Mouse (Mus musculus): ENCODE measurements around the gene Serpina5. TPM values are rescaled to one million over a fixed set of nuclear protein-coding genes. Genes with fewer than 3 reads are reported as not detected.

The Serpina5 gene
- polyA plus RNA-seq, 1 experiment from 2014 or later, result not detected

GRCm38 (mm10) chr12:104114921-104115579 is 14.1 kb downstream of the Serpina5 start:
- no peak for ATAC-seq
- H3K4me2 ChIP-seq (ENCODE audit: low read length), result no peak overlapping the region
- H3K9ac ChIP-seq (ENCODE audit: low read depth, low read length), result no peak overlapping the region
- no peaks in the 10 kb centered on the region for H3K9me3 ChIP-seq (ENCODE audit: control insufficient read depth, low read length)
- H3K4me3 ChIP-seq (ENCODE audit: low read length), result no peak overlapping the region
- no peaks in the 10 kb centered on the region for H3K27me3 ChIP-seq (replicated peaks; ENCODE audit: control insufficient read depth, insufficient read depth, low read length)
- 63% methylated on average over 3 of the region's 3 CpGs for WGBS
- no peaks in the 10 kb centered on the region for H3K36me3 ChIP-seq (ENCODE audit: control insufficient read depth, insufficient read depth, low read length)
- no peaks in the 10 kb centered on the region for H3K4me1 ChIP-seq (ENCODE audit: control insufficient read depth, insufficient read depth, low read depth, low read length)
- no peak overlapping the region for H3K27ac ChIP-seq (ENCODE audit: low read depth, low read length)

GRCm38 (mm10) chr12:104123097-104123496 is 22.2 kb downstream of the Serpina5 start:
- Histone ChIP-seq H3K4me3 (ENCODE audit: low read length) (no peak overlapping the region), H3K9ac (ENCODE audit: low read depth, low read length) (no peak overlapping the region), H3K27me3 (replicated peaks; ENCODE audit: control insufficient read depth, insufficient read depth, low read length) (no peaks in the 10 kb centered on the region), H3K9me3 (ENCODE audit: control insufficient read depth, low read length) (no peaks in the 10 kb centered on the region), H3K4me1 (ENCODE audit: control insufficient read depth, insufficient read depth, low read depth, low read length) (no peaks in the 10 kb centered on the region), H3K27ac (ENCODE audit: low read depth, low read length) (no peak overlapping the region), H3K36me3 (ENCODE audit: control insufficient read depth, insufficient read depth, low read length) (no peaks in the 10 kb centered on the region), H3K4me2 (ENCODE audit: low read length) (no peak overlapping the region)
- WGBS, result 68% methylated on average over 1 of the region's 1 CpGs
- ATAC-seq, result no peak

GRCm38 (mm10) chr12:104123996-104124395 is 23.1 kb downstream of the Serpina5 start:
- ATAC-seq, result no peak
- no peaks in the 10 kb centered on the region for H3K36me3 ChIP-seq (ENCODE audit: control insufficient read depth, insufficient read depth, low read length)
- H3K4me2 ChIP-seq (ENCODE audit: low read length), result no peak overlapping the region
- no peaks in the 10 kb centered on the region for H3K27me3 ChIP-seq (replicated peaks; ENCODE audit: control insufficient read depth, insufficient read depth, low read length)
- no peak overlapping the region for H3K4me3 ChIP-seq (ENCODE audit: low read length)
- H3K4me1 ChIP-seq (ENCODE audit: control insufficient read depth, insufficient read depth, low read depth, low read length), result no peaks in the 10 kb centered on the region
- no peak overlapping the region for H3K27ac ChIP-seq (ENCODE audit: low read depth, low read length)
- 87% methylated on average over 2 of the region's 2 CpGs for WGBS
- no peaks in the 10 kb centered on the region for H3K9me3 ChIP-seq (ENCODE audit: control insufficient read depth, low read length)
- H3K9ac ChIP-seq (ENCODE audit: low read depth, low read length), result no peak overlapping the region

- H3K9me3 ChIP-seq (ENCODE audit: control insufficient read depth, low read length), result no peaks in the 10 kb centered on the region
- H3K4me1 ChIP-seq (ENCODE audit: control insufficient read depth, insufficient read depth, low read depth, low read length), result no peaks in the 10 kb centered on the region
- no peak for ATAC-seq
Observed at GRCm38 (mm10) chr12:104125021-104125560, 24.2 kb downstream of the Serpina5 start.

GRCm38 (mm10) chr12:104127696-104128095 is 26.8 kb downstream of the Serpina5 start, which contains the start of gene Serpina3b:
Gene Serpina3b (plus strand): TSS chr12:104127996.
- WGBS, result 87% methylated on average over 5 of the region's 5 CpGs
- Histone ChIP-seq H3K27me3 (replicated peaks; ENCODE audit: control insufficient read depth, insufficient read depth, low read length) (no peaks in the 10 kb centered on the region), H3K36me3 (ENCODE audit: control insufficient read depth, insufficient read depth, low read length) (no peaks in the 10 kb centered on the region), H3K27ac (ENCODE audit: low read depth, low read length) (no peak within 1 kb of the TSS), H3K9me3 (ENCODE audit: control insufficient read depth, low read length) (no peaks in the 10 kb centered on the region), H3K4me2 (ENCODE audit: low read length) (no peak within 1 kb of the TSS), H3K4me3 (ENCODE audit: low read length) (no peak within 1 kb of the TSS), H3K4me1 (ENCODE audit: control insufficient read depth, insufficient read depth, low read depth, low read length) (no peaks in the 10 kb centered on the region), H3K9ac (ENCODE audit: low read depth, low read length) (no peak within 1 kb of the TSS)
- no peak for ATAC-seq

More at GRCm38 (mm10) chr12:104125021-104125560, 24.2 kb downstream of the Serpina5 start:
- no peak overlapping the region for H3K9ac ChIP-seq (ENCODE audit: low read depth, low read length)
- no peak overlapping the region for H3K4me3 ChIP-seq (ENCODE audit: low read length)
- H3K27me3 ChIP-seq (replicated peaks; ENCODE audit: control insufficient read depth, insufficient read depth, low read length), result no peaks in the 10 kb centered on the region
- H3K27ac ChIP-seq (ENCODE audit: low read depth, low read length), result no peak overlapping the region
- no peak overlapping the region for H3K4me2 ChIP-seq (ENCODE audit: low read length)
- WGBS, result 90% methylated on average over 5 of the region's 5 CpGs
- H3K36me3 ChIP-seq (ENCODE audit: control insufficient read depth, insufficient read depth, low read length), result no peaks in the 10 kb centered on the region

- Histone ChIP-seq H3K9ac (ENCODE audit: low read depth, low read length) (no peak overlapping the region), H3K36me3 (ENCODE audit: control insufficient read depth, insufficient read depth, low read length) (no peaks in the 10 kb centered on the region), H3K27me3 (replicated peaks; ENCODE audit: control insufficient read depth, insufficient read depth, low read length) (no peaks in the 10 kb centered on the region), H3K27ac (ENCODE audit: low read depth, low read length) (no peak overlapping the region), H3K4me3 (ENCODE audit: low read length) (no peak overlapping the region), H3K9me3 (ENCODE audit: control insufficient read depth, low read length) (no peaks in the 10 kb centered on the region), H3K4me2 (ENCODE audit: low read length) (no peak overlapping the region), H3K4me1 (ENCODE audit: control insufficient read depth, insufficient read depth, low read depth, low read length) (no peaks in the 10 kb centered on the region)
- no peak for ATAC-seq
Observed at GRCm38 (mm10) chr12:104131041-104131440, 30.1 kb downstream of the Serpina5 start.

- Histone ChIP-seq H3K27ac (ENCODE audit: low read depth, low read length) (no peak overlapping the region), H3K36me3 (ENCODE audit: control insufficient read depth, insufficient read depth, low read length) (no peaks in the 10 kb centered on the region), H3K4me1 (ENCODE audit: control insufficient read depth, insufficient read depth, low read depth, low read length) (no peaks in the 10 kb centered on the region), H3K27me3 (replicated peaks; ENCODE audit: control insufficient read depth, insufficient read depth, low read length) (no peaks in the 10 kb centered on the region), H3K4me2 (ENCODE audit: low read length) (no peak overlapping the region), H3K9ac (ENCODE audit: low read depth, low read length) (no peak overlapping the region), H3K9me3 (ENCODE audit: control insufficient read depth, low read length) (no peaks in the 10 kb centered on the region), H3K4me3 (ENCODE audit: low read length) (no peak overlapping the region)
- 85% methylated on average over 2 of the region's 2 CpGs for WGBS
- ATAC-seq, result no peak
Observed at GRCm38 (mm10) chr12:104138216-104138615, 37.3 kb downstream of the Serpina5 start.

GRCm38 (mm10) chr12:104140543-104141103 is 39.7 kb downstream of the Serpina5 start:
- no peak overlapping the region for H3K27ac ChIP-seq (ENCODE audit: low read depth, low read length)
- no peak for ATAC-seq
- no peaks in the 10 kb centered on the region for H3K4me1 ChIP-seq (ENCODE audit: control insufficient read depth, insufficient read depth, low read depth, low read length)
- no peaks in the 10 kb centered on the region for H3K36me3 ChIP-seq (ENCODE audit: control insufficient read depth, insufficient read depth, low read length)
- no peaks in the 10 kb centered on the region for H3K9me3 ChIP-seq (ENCODE audit: control insufficient read depth, low read length)
- WGBS, result 90% methylated on average over 4 of the region's 4 CpGs
- no peak overlapping the region for H3K4me2 ChIP-seq (ENCODE audit: low read length)
- H3K4me3 ChIP-seq (ENCODE audit: low read length), result no peak overlapping the region
- H3K9ac ChIP-seq (ENCODE audit: low read depth, low read length), result no peak overlapping the region
- no peaks in the 10 kb centered on the region for H3K27me3 ChIP-seq (replicated peaks; ENCODE audit: control insufficient read depth, insufficient read depth, low read length)

- Histone ChIP-seq H3K9ac (ENCODE audit: low read depth, low read length) (no peak overlapping the region), H3K4me1 (ENCODE audit: control insufficient read depth, insufficient read depth, low read depth, low read length) (no peaks in the 10 kb centered on the region), H3K36me3 (ENCODE audit: control insufficient read depth, insufficient read depth, low read length) (no peaks in the 10 kb centered on the region), H3K27ac (ENCODE audit: low read depth, low read length) (no peak overlapping the region), H3K9me3 (ENCODE audit: control insufficient read depth, low read length) (no peaks in the 10 kb centered on the region), H3K27me3 (replicated peaks; ENCODE audit: control insufficient read depth, insufficient read depth, low read length) (no peaks in the 10 kb centered on the region), H3K4me3 (ENCODE audit: low read length) (no peak overlapping the region), H3K4me2 (ENCODE audit: low read length) (no peak overlapping the region)
- no peak for ATAC-seq
- WGBS, result 74% methylated on average over 1 of the region's 1 CpGs
Observed at GRCm38 (mm10) chr12:104141506-104141905, 40.6 kb downstream of the Serpina5 start.
